Mouse (Mus musculus) liver, postnatal 0 days (tissue): ENCODE results near the gene Lamc1.

Source experiments
- CTCF ChIP-seq: sonication (generic); IDR thresholded peaks from 2 replicates; pipeline ENCODE4 v1.5.1; 2016; ENCODE audit warnings: antibody characterized with exemption, low read depth
- EP300 ChIP-seq: IDR thresholded peaks from 2 replicates; pipeline ENCODE4 v1.6.1; 2016; ENCODE audit warnings: antibody characterized with exemption, low read depth, mild to moderate bottlenecking

- TF ChIP-seq CTCF (no peak), EP300 (no peak)
Observed at GRCm38 (mm10) chr1:153374136-153374535, 41.5 kb upstream of the Lamc1 start.
